Mouse (Mus musculus) layer of hippocampus, adult 2 months (tissue): ENCODE measurements at regions not wholly inside any gene's neighbourhood (a gene's known extent, or its start where the extent isn't known, plus 50 kb on each side); places are given as distances from the start of the nearest gene placed in this dataset.

Experiments used
- DNase-seq, 2 experiments: peaks; one replicate each; pipeline ENCODE4 v3.0.0; 2022; ENCODE audit warnings: low spot score in 2 of 2
- H3K27ac ChIP-seq: fragments of 200-600 bp; 2 replicates; pipeline ENCODE4 v1.8.1; 2022
- H3K4me3 ChIP-seq: fragments of 200-600 bp; 2 replicates; pipeline ENCODE4 v1.8.1; 2022; ENCODE audit warnings: mild to moderate bottlenecking
- CTCF ChIP-seq: fragments of 200-600 bp; conservative IDR thresholded peaks from 2 replicates; pipeline ENCODE4 v1.8.1; 2022; ENCODE audit warnings: antibody characterized with exemption, mild to moderate bottlenecking, moderate library complexity

DNA sequence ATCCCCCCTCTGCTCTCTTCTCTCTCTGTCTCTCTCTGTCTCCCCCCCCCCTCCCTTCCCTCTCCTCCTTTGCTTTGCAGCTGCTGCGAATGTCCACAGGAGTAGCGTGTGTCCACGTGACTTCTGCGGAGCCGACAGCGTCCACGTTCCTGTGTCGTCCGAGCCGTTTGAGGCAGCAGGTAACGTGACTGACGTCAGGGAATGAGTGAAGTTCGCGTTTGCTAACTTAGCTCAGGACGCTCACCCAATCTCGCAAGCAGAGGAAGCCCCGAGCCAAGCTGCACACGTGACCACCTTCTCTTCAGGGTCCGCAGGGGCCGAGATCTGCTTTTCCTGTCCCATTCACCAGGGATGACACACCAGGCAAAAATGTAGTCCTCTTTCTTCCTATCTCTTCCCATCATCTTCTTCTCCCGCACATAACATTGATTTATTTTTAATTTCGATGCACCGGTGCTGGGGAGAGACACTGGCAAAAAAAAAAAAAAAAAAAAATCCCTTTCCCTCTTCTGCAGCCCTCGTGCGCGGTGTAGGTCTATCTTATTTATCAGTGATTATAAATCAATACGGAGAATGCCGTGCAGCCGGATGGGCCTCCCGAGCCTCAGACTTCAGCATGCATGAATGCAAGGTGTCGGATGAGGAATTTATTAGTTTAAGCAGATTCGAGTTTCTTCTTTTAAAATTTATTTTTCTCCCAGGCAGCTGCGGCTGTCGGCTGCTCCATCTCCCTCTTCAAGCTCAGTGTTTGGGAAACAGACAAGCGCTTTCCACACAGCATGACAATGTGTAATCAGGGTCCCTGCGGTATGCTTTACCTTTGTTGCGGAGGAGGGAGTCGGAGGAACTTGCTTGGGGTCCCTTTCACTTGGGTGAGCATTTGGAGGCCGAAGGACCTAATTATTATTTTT is 164.3 kb downstream of the Vrk1 start:
- no peak for TF ChIP-seq CTCF
- H3K27ac ChIP-seq, result peak overlapping the region; percentile 95
- DNase-seq, result no peak
- peak overlapping the region; percentile 53 for H3K4me3 ChIP-seq

DNA sequence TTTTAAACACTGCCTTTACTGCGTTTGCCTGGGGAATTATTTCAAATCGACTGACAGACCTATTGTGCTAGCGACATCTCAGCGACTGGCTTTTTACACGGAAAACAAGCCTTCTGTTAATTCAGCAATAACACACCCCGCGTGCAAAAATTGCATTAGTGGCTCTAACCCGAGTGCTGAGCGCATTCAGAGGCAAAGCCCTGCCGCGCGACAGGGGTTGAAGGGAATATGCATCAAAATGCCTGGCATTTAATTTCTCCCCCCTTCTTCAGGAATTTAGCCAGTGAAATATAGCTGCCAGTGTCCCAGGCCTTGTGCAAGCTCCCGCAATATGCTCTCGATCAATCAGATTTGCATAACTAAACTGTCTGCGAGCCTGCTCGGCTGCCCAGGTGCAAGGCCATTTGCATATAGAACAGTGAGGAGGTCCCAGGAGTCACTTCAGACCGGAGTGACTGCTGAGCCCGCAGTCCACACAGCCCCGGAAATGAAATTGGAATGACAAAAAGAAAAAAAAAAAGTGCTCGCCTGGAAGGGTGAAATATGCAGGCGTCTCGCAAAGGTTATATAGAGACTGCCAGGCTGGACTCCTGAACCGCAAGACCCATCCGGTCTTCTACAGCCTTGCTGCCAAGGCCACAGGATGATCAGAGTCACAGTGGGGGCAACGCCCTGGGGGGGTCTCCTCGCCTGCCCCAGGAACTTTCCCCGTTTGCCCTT is 165.1 kb downstream of the Vrk1 start:
- no peak for DNase-seq
- no peak for TF ChIP-seq CTCF
- Histone ChIP-seq H3K4me3 (peak overlapping the region; percentile 53), H3K27ac (peak overlapping the region; percentile 95)

DNA sequence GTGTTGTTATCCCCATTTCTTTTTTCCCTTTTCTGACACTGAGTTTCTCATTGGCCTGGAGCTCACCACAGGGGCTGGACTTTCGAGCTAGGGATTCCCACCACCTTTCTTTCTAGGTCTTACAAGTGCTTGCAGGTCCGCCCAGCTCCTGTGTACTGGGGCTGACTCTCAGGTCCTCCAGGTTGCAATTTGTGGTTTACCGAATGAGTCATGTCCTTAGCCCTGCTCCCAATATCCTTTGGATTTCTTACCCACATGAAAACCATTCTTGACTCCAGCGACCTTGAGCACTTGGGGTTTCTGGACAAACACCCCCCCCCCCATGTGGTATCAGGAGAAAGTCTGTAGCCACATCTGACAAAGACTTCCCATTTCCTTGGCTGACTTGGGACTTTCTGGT is 167.3 kb downstream of the Vrk1 start:
- Histone ChIP-seq H3K4me3 (no peak overlapping the region), H3K27ac (no peak overlapping the region)
- DNase-seq, result no peak
- TF ChIP-seq CTCF, result no peak

DNA sequence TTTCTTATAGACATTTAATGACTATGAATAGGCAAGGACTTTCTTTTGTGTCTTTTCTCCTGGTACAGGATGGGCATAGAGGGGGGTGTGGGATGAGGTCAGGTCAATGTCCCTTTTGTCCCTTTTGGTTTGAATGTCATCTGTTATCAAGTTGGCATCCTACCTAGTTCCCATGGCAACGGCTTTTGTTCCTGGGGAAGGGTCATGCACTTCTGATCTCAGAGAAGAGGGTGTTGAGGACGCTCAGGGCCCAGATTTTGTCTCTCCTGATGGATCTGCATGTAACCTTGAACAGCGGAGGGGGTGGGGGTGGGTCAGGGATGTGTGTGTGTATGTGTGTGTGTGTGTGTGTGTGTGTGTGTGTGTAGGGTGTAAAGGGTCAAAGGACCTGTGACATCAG is 167.8 kb downstream of the Vrk1 start:
- no peak for TF ChIP-seq CTCF
- Histone ChIP-seq H3K27ac (no peak overlapping the region), H3K4me3 (no peak overlapping the region)
- DNase-seq, result no peak

DNA sequence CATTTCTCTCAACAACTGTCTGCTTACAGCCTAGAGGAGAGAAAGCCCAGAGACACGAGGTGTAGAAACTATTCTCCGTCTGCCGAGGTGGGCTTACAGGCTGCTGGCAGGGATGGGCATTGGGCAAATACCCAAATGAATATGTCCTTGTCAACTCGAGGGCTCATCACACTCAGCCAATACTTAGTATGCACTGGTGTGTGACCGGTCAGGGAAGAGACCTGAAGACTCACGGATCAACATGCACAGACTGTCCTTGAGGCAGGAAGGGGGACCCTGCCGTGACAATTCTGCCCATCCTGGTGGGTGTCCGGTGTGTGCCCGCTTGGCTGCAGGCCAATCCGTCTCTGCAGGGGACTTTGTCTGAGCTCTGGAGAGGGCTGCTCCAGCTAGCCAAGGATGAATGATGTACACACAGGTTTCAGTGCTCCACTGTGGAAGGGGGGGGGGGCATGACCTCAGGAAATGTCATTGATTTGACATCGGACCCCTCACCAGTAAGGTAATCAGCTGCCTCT is 168.7 kb downstream of the Vrk1 start:
- DNase-seq, result no peak
- no peak overlapping the region for H3K4me3 ChIP-seq
- no peak for TF ChIP-seq CTCF
- H3K27ac ChIP-seq, result no peak overlapping the region

DNA sequence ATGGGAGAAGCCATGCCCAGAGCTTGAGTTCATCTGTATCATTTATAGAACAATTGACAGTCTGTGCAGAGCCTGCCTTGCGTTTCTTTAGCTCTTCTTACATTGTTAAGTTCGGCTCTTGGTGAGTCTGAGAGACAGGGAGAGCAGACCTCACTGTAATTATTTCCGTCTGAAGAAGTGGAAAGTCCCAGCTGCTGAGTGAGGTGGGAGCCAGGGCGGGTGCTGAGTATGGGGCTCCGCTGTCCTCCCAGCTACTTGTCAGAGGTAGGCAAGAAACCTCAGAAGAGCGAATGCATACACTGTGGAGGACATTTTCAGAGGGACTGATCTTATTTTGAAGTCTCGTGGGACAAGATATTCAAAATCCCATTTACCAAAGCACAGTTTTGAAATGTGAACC is 172.9 kb downstream of the Vrk1 start:
- Histone ChIP-seq H3K4me3 (no peak overlapping the region), H3K27ac (no peak overlapping the region)
- TF ChIP-seq CTCF, result no peak
- DNase-seq, result no peak

DNA sequence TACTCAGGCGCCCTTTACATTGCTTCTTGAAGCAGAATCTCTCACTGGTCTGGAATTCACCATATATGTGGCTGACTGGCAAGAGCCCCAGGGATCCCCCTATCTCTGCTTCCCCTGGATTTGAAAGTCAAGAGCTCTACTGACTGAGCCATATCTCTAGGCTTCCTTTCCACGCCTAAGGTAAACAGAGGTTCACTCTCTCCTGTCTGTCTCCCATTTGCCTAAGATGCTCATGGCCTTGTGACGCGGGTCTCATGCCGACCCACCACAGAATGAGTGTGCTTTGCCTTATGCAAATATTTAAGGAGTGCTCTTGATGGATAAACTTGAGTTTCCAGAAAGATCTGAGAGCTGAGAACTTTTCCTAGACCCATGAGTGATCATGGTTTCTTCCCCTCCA is 173.9 kb downstream of the Vrk1 start:
- Histone ChIP-seq H3K4me3 (no peak overlapping the region), H3K27ac (peak overlapping the region; percentile 88; the same call in 1 of the 2 replicates)
- no peak for DNase-seq
- TF ChIP-seq CTCF, result no peak

DNA sequence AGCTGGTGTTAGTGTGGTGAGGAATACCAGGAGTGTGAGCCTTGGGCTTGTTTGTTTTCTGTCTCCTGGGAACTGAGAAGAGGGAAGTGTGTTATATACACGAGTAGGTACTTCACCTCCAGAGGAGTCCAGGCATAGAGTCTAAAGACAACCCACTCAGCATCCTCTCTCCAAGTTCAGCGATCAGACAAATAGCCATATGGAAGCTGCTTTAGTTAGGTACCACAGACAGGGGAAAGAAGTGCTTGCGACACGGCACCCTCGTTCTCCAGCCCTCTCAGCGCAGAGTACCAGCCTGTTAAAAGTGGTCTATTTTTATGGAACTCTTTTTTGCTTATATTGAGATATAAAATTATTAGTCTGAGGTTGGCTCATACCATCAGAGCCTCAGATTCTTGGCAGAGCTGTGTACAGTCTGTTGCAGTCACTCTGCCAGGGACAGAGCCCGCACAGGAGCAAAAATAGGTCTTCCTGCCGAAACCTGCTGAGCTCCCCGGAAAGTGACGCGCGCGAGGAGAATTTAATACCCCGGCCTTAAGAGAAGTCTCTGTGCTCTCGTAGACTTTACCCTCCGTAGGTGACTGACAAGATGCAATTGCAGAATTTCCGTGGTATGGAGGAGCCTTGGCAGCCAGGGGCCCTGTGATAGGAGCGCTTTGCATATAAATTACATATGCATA is 175.5 kb downstream of the Vrk1 start:
- Histone ChIP-seq H3K27ac (peak overlapping the region; percentile 88), H3K4me3 (0 out of 2 replicates have a peak overlapping the region, but pooled peaks have one; percentile 11)
- no peak for TF ChIP-seq CTCF
- peak; percentile 71 to 83 for DNase-seq

DNA sequence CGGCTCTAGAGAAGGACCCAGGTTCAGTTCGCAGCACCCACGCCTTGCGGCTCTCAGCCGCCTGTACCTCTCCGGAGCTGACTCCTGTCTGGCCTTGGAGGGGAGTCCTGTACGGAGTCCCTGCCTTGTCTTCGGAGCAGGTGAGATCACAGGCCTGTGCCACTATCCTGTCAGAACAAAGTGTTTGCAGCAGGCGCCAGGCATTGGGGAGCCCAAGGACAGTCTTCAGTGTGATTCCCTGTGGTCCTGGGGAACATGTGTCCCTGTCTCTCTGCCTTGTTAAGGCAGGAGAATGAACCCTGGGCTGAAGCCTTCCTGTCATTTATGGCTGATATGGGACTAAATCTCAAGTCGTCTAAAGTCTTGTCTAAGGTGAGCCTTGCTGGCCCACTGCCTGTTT is 176.5 kb downstream of the Vrk1 start:
- H3K27ac ChIP-seq, result peak overlapping the region; percentile 88

DNA sequence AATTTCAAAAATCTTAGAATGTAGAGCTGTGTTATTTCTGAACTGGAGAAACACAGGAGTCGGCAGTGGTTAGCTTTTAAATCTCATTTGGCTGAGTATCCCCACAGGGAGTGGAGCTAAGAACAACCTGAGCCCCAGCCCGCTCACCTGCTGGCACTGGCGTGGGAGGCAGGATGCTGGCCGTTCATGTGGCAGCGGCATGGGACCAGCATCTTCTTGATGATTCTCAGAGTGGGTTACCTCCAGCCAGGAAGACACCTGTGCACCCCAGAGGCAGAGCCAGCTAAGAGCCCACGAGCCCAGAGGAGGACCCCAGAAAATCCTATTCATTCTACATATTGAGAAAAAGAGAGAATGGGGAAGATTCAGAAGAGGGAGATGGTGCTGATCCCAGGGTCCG is 181.7 kb downstream of the Vrk1 start:
- no peak for DNase-seq
- no peak for TF ChIP-seq CTCF
- Histone ChIP-seq H3K4me3 (no peak overlapping the region), H3K27ac (peak overlapping the region; percentile 2; the same call in 1 of the 2 replicates)

More for the DNA sequence above, 176.5 kb downstream of the Vrk1 start:
- DNase-seq, result no peak
- TF ChIP-seq CTCF, result no peak
- H3K4me3 ChIP-seq, result no peak overlapping the region

DNA sequence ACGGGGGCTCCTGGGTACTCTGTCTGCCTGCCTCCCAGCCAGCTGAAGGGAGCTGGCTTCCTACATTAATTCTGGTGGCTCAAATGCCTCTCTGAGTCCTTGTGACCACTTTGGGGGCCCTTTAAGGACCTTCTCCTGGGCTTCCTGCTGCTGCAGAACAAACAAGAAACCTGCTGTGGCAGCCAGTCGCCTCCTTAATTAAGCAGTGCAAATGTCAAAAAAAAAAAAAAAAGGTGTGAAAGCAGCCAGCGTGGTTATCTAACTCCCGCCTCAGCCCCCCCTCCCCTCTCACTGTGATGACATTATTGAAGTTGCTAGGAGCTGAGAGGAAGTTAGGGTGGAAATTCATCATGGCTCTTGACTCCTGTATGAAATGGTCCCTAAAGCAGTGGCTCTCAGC is 189.3 kb downstream of the Vrk1 start:
- H3K27ac ChIP-seq, result no peak overlapping the region; the same call in 1 of the 2 replicates
- DNase-seq, result no peak
- no peak for TF ChIP-seq CTCF
- H3K4me3 ChIP-seq, result no peak overlapping the region

DNA sequence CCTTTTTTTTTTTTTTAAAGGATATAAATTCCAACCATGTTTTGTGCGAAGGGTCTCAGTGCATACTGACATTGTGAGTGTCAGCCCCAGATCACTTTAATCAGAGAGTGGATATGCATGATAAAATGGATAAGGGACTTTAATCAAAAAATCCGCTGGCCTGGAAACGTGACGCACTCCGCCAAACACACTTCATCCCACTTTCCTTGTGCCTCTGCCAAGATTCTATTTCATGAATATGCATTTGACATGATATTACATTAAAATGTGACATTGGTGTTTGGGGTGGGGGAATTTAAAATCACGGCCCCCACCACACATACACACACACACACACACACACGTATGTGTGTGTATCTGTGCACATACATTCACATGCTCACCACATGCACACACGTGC is 193.5 kb downstream of the Vrk1 start:
- H3K4me3 ChIP-seq, result no peak overlapping the region
- DNase-seq, result no peak
- TF ChIP-seq CTCF, result no peak
- 0 out of 2 replicates have a peak overlapping the region, but pooled peaks have one; percentile 4 for H3K27ac ChIP-seq

DNA sequence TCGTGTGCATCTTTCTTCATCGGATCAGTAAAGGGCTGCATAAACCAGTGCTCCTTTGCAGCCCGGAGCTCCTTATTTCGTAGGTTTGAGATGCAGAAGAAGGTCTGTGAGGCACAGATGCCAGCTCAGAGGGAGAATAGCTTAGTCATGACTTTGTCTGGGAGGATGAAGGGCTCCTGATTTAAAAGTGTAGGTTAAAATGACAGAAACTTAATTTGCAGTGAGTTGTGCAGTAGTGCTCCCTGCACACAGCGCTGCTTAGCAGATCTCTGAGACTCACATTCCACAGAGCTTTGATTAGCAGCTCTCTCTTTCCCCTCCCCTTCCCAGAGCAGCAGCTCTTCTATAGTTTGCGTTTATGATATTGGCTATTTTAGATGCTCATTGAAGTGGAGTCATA is 200.9 kb downstream of the Vrk1 start:
- no peak overlapping the region for H3K4me3 ChIP-seq
- no peak for TF ChIP-seq CTCF
- no peak for DNase-seq
- no peak overlapping the region for H3K27ac ChIP-seq
